Comparison of ENCODE assay signal across 18 mouse cellular contexts in genomic region chr6:120773763-120774162, GRCm38 (mm10). TPM values are rescaled to one million over a fixed set of nuclear protein-coding genes. Genes with fewer than 3 reads are reported as not detected.
DNase-seq lines count a peak whose midpoint lies in the region; ATAC-seq lines count a peak whose summit lies in the region.
"Had no signal": no experiment of that assay in that cellular context is flagged by ENCODE, and none has a peak within 500 bp of the region (broad histone marks: within the 10 kb centered on the region; RNA-seq: fewer than 3 reads in every experiment).

No protein-coding gene starts in this region.

- H3K4me3 ChIP-seq in embryonic facial prominence, embryonic 10.5 days: no peak overlapping the region
- H3K4me3 ChIP-seq in forebrain, embryonic 14.5 days (ENCODE audit: low read depth, low read length): no peak overlapping the region
- H3K4me3 ChIP-seq in hindbrain, embryonic 16.5 days (ENCODE audit: low read length): peak overlapping the region; percentile 1; the same call in 1 of the 2 replicates
- no peak overlapping the region for H3K4me3 ChIP-seq in neural tube, embryonic 12.5 days
- H3K4me3 ChIP-seq: embryonic facial prominence, embryonic 15.5 days; limb, embryonic 12.5 days had no signal

- peaks cover 4% of the 10 kb centered on the region; the same call in 1 of the 2 replicates for H3K4me1 ChIP-seq in embryonic facial prominence, embryonic 10.5 days
- H3K4me1 ChIP-seq in forebrain, embryonic 14.5 days (ENCODE audit: control insufficient read depth, insufficient read depth, low read length): peaks cover 13% of the 10 kb centered on the region
- peaks cover 9% of the 10 kb centered on the region; the same call in 1 of the 2 replicates for H3K4me1 ChIP-seq in hindbrain, embryonic 16.5 days (ENCODE audit: control insufficient read depth, insufficient read depth, low read depth, low read length)
- peaks cover 26% of the 10 kb centered on the region for H3K4me1 ChIP-seq in neural tube, embryonic 12.5 days
- H3K4me1 ChIP-seq: limb, embryonic 12.5 days had no signal

- H3K27ac ChIP-seq in embryonic facial prominence, embryonic 10.5 days (replicated peaks): peak overlapping the region; percentile 54; the same call in 1 of the 2 replicates
- peak overlapping the region; percentile 80 for H3K27ac ChIP-seq in forebrain, embryonic 14.5 days (ENCODE audit: low read depth, low read length)
- H3K27ac ChIP-seq in hindbrain, embryonic 16.5 days (ENCODE audit: low read depth, low read length): peak overlapping the region; percentile 78
- H3K27ac ChIP-seq in neural tube, embryonic 12.5 days: peak overlapping the region; percentile 67
- H3K27ac ChIP-seq: embryonic facial prominence, embryonic 15.5 days; limb, embryonic 12.5 days; macrophage had no signal

- DNase-seq in embryonic facial prominence, embryonic 10.5 days (ENCODE audit: low spot score): no peak
- DNase-seq in forebrain, embryonic 14.5 days (ENCODE audit: low spot score): peak; percentile 33
- no peak for DNase-seq in gastrocnemius, postnatal 10 days
- DNase-seq in right cerebral cortex, postnatal 14 days: no peak
- DNase-seq: heart, adult 11 months; kidney, postnatal 10 days; liver, postnatal 0 days; retina, postnatal 1 day; spleen, adult 18-20 months had no signal

- peak; percentile 52 for ATAC-seq in forebrain, embryonic 14.5 days
- ATAC-seq in hindbrain, embryonic 16.5 days: peak; percentile 24; the same call in 1 of the 2 replicates
- ATAC-seq in neural tube, embryonic 12.5 days (ENCODE audit: low FRiP score, low read depth): peak; percentile 49
- no peak for ATAC-seq in megakaryocyte-erythroid progenitor cell, adult 5-6 weeks (replicated peaks; ENCODE audit: low FRiP score, low TSS enrichment, poor library complexity, severe bottlenecking)
- ATAC-seq: intestine, postnatal 0 days; liver, postnatal 0 days had no signal

- no peak overlapping the region for H3K4me2 ChIP-seq in forebrain, embryonic 14.5 days (ENCODE audit: low read length)
- peak overlapping the region; percentile 33 for H3K4me2 ChIP-seq in hindbrain, embryonic 16.5 days (ENCODE audit: low read length)
- peak overlapping the region; percentile 27; the same call in 1 of the 2 replicates for H3K4me2 ChIP-seq in neural tube, embryonic 12.5 days (replicated peaks)
- H3K4me2 ChIP-seq: embryonic facial prominence, embryonic 15.5 days; limb, embryonic 12.5 days had no signal

- H3K27me3 ChIP-seq in embryonic facial prominence, embryonic 10.5 days (replicated peaks; ENCODE audit: low read depth, poor library complexity, severe bottlenecking): no peaks in the 10 kb centered on the region
- no peaks in the 10 kb centered on the region for H3K27me3 ChIP-seq in forebrain, embryonic 14.5 days (replicated peaks; ENCODE audit: control insufficient read depth, insufficient read depth, low read length)
- no peaks in the 10 kb centered on the region for H3K27me3 ChIP-seq in hindbrain, embryonic 16.5 days (replicated peaks; ENCODE audit: control insufficient read depth, insufficient read depth, low read length)
- no peaks in the 10 kb centered on the region for H3K27me3 ChIP-seq in neural tube, embryonic 12.5 days (replicated peaks)
- H3K27me3 ChIP-seq: embryonic facial prominence, embryonic 15.5 days; limb, embryonic 12.5 days had no signal

- peaks cover 25% of the 10 kb centered on the region for H3K36me3 ChIP-seq in embryonic facial prominence, embryonic 10.5 days (replicated peaks)
- peaks cover 6% of the 10 kb centered on the region; the same call in 1 of the 2 replicates for H3K36me3 ChIP-seq in forebrain, embryonic 14.5 days (ENCODE audit: control insufficient read depth, insufficient read depth, low read length)
- H3K36me3 ChIP-seq in hindbrain, embryonic 16.5 days (ENCODE audit: control insufficient read depth, insufficient read depth, low read length): no peaks in the 10 kb centered on the region
- H3K36me3 ChIP-seq in neural tube, embryonic 12.5 days: no peaks in the 10 kb centered on the region
- H3K36me3 ChIP-seq: embryonic facial prominence, embryonic 15.5 days had no signal

- H3K9ac ChIP-seq in forebrain, embryonic 14.5 days (ENCODE audit: low read length): no peak overlapping the region
- H3K9ac ChIP-seq in hindbrain, embryonic 16.5 days (ENCODE audit: low read depth, low read length): no peak overlapping the region
- no peak overlapping the region for H3K9ac ChIP-seq in neural tube, embryonic 12.5 days
- H3K9ac ChIP-seq: embryonic facial prominence, embryonic 15.5 days; limb, embryonic 12.5 days; liver, postnatal 0 days had no signal

- no peaks in the 10 kb centered on the region for H3K9me3 ChIP-seq in embryonic facial prominence, embryonic 10.5 days
- no peaks in the 10 kb centered on the region for H3K9me3 ChIP-seq in forebrain, embryonic 14.5 days (replicated peaks; ENCODE audit: control insufficient read depth, low read length)
- H3K9me3 ChIP-seq in hindbrain, embryonic 16.5 days (ENCODE audit: control insufficient read depth, low read length): no peaks in the 10 kb centered on the region
- H3K9me3 ChIP-seq in neural tube, embryonic 12.5 days: no peaks in the 10 kb centered on the region
- H3K9me3 ChIP-seq: embryonic facial prominence, embryonic 15.5 days; limb, embryonic 12.5 days had no signal

- 86% methylated on average over 6 of the region's 6 CpGs for WGBS in embryonic facial prominence, embryonic 10.5 days
- 56% methylated on average over 6 of the region's 6 CpGs for WGBS in forebrain, embryonic 14.5 days
- 45% methylated on average over 6 of the region's 6 CpGs for WGBS in hindbrain, embryonic 16.5 days
- WGBS in neural tube, embryonic 12.5 days: 58% methylated on average over 6 of the region's 6 CpGs

RNA-seq across cellular contexts. Expression of gene Slc25a18, which starts 0.4 kb away (rescaled TPM):
- 0.20 and 0.28 TPM in 2 replicates for polyA plus RNA-seq in embryonic facial prominence, embryonic 10.5 days (2016; fragmentation: Nextera tagmentation; extraction: Ambion mirVana)
- 2.0 and 3.0 TPM in 2 replicates for polyA plus RNA-seq in forebrain, embryonic 14.5 days (2014; fragmentation: Nextera tagmentation; extraction: Ambion mirVana)
- polyA plus RNA-seq in hindbrain, embryonic 16.5 days (2015; fragmentation: Nextera tagmentation; extraction: Ambion mirVana): 28.4 and 35.8 TPM in 2 replicates
- polyA plus RNA-seq in neural tube, embryonic 12.5 days (2016; fragmentation: Nextera tagmentation; extraction: Ambion mirVana): 3.6 and 3.7 TPM in 2 replicates
- under 1 TPM; 0.23 to 0.33 TPM for total RNA-seq in gastrocnemius, postnatal 10 days (2021)
- not detected in 2 replicates for total RNA-seq in megakaryocyte-erythroid progenitor cell, adult 5-6 weeks (2014; fragmentation: Nextera tagmentation)
- not detected in 2 replicates for total RNA-seq in megakaryocyte-erythroid progenitor cell, adult 5-6 weeks (2017)
- total RNA-seq: common myeloid progenitor, adult 5-6 weeks had no signal
- polyA plus RNA-seq: intestine, postnatal 0 days; limb, embryonic 12.5 days; liver, postnatal 0 days; urinary bladder, adult 2 months had no signal

RNA-seq across cellular contexts. Expression of gene Atp6v1e1, which starts 48.8 kb away (rescaled TPM):
- 116 and 117 TPM in 2 replicates for polyA plus RNA-seq in embryonic facial prominence, embryonic 10.5 days (2016; fragmentation: Nextera tagmentation; extraction: Ambion mirVana)
- 255 and 275 TPM in 2 replicates for polyA plus RNA-seq in forebrain, embryonic 14.5 days (2014; fragmentation: Nextera tagmentation; extraction: Ambion mirVana)
- 290 and 313 TPM in 2 replicates for polyA plus RNA-seq in hindbrain, embryonic 16.5 days (2015; fragmentation: Nextera tagmentation; extraction: Ambion mirVana)
- polyA plus RNA-seq in neural tube, embryonic 12.5 days (2016; fragmentation: Nextera tagmentation; extraction: Ambion mirVana): 212 and 225 TPM in 2 replicates
- 100 to 1,000 TPM; 133 to 145 TPM for total RNA-seq in gastrocnemius, postnatal 10 days (2021)
- 73.8 and 94.9 TPM in 2 replicates for total RNA-seq in megakaryocyte-erythroid progenitor cell, adult 5-6 weeks (2014; fragmentation: Nextera tagmentation)
- total RNA-seq in megakaryocyte-erythroid progenitor cell, adult 5-6 weeks (2017): 87.9 and 98.2 TPM in 2 replicates
